Mouse (Mus musculus): ENCODE results near the gene Nostrin. TPM values are rescaled to one million over a fixed set of nuclear protein-coding genes. Genes with fewer than 3 reads are reported as not detected.

Gene Nostrin
- polyA plus RNA-seq, 1 experiment from 2014 or later: 18.7 TPM

- Histone ChIP-seq H3K4me1 (replicated peaks; ENCODE audit: control insufficient read depth, insufficient read depth) (no peaks in the 10 kb centered on the region), H3K36me3 (ENCODE audit: control insufficient read depth, insufficient read depth, low read length) (no peaks in the 10 kb centered on the region), H3K4me3 (ENCODE audit: low read depth, low read length) (no peak overlapping the region), H3K27ac (replicated peaks) (no peak overlapping the region), H3K4me2 (replicated peaks; ENCODE audit: low read depth) (no peak overlapping the region), H3K27me3 (ENCODE audit: control insufficient read depth, insufficient read depth, low read length) (no peaks in the 10 kb centered on the region), H3K9ac (ENCODE audit: low read length) (no peak overlapping the region), H3K9me3 (ENCODE audit: control insufficient read depth, low read length) (no peaks in the 10 kb centered on the region)
- ATAC-seq (ENCODE audit: low FRiP score, low TSS enrichment): no peak
- 47% methylated on average over 7 of the region's 7 CpGs for WGBS
- DNase-seq (ENCODE audit: low spot score): no peak
- TF ChIP-seq CTCF (IDR thresholded peaks at IDR 0.05; ENCODE audit: low read depth): no peak
- TF ChIP-seq EP300 (optimal IDR thresholded peaks at IDR 0.05): no peak
Observed at GRCm38 (mm10) chr2:69109710-69110109, 25.9 kb upstream of the Nostrin start.

GRCm38 (mm10) chr2:69112609-69113008 is 23.0 kb upstream of the Nostrin start:
- 87% methylated on average over 5 of the region's 5 CpGs for WGBS
- DNase-seq (ENCODE audit: low spot score) (no peak), ATAC-seq (ENCODE audit: low FRiP score, low TSS enrichment) (no peak)
- Histone ChIP-seq H3K36me3 (ENCODE audit: control insufficient read depth, insufficient read depth, low read length) (no peaks in the 10 kb centered on the region), H3K4me2 (replicated peaks; ENCODE audit: low read depth) (no peak overlapping the region), H3K4me1 (replicated peaks; ENCODE audit: control insufficient read depth, insufficient read depth) (no peaks in the 10 kb centered on the region), H3K9ac (ENCODE audit: low read length) (no peak overlapping the region), H3K27me3 (ENCODE audit: control insufficient read depth, insufficient read depth, low read length) (no peaks in the 10 kb centered on the region), H3K4me3 (ENCODE audit: low read depth, low read length) (no peak overlapping the region), H3K9me3 (ENCODE audit: control insufficient read depth, low read length) (no peaks in the 10 kb centered on the region), H3K27ac (replicated peaks) (no peak overlapping the region)
- TF ChIP-seq EP300 (optimal IDR thresholded peaks at IDR 0.05): no peak
- TF ChIP-seq CTCF (IDR thresholded peaks at IDR 0.05; ENCODE audit: low read depth): peak; percentile 26

DNA sequence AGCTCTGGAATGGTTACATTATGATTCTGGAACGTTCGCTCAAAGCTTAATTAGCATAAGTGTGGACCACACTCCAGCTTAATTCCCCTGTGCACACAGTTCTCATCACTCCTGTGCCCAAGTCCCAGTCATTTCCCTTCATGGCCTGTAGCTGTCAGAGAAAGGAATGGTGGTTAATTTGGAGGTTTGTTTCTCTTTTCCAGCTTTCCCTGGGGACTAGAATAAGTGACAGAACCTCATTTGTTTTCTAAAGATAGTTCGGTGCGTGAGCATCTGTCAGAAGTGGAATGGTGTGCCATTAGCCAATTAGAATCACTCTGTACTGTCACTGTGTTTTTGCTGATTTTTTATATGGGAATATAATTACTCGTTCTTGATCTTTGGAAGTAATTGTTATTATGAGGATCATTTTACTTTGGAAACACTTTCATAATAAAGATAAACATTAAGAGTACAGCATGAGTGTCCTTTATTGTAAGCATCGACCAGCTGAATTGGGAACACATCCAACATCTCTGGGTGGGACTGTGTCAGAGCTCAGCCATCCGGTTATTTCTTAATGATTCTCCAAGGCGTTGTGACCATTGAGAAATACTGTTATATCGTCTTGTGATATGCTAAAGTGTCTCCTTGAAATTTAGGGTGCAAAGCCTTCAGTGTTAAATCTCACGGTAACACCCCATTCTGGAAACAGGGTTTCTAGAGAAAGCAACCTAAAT is 21.6 kb upstream of the Nostrin start:
- TF ChIP-seq CTCF (IDR thresholded peaks at IDR 0.05; ENCODE audit: low read depth) (no peak), EP300 (optimal IDR thresholded peaks at IDR 0.05) (no peak)
- Histone ChIP-seq H3K9ac (ENCODE audit: low read length) (no peak overlapping the region), H3K27ac (replicated peaks) (no peak overlapping the region), H3K4me3 (ENCODE audit: low read depth, low read length) (no peak overlapping the region), H3K9me3 (ENCODE audit: control insufficient read depth, low read length) (no peaks in the 10 kb centered on the region), H3K4me1 (replicated peaks; ENCODE audit: control insufficient read depth, insufficient read depth) (no peaks in the 10 kb centered on the region), H3K4me2 (replicated peaks; ENCODE audit: low read depth) (no peak overlapping the region), H3K27me3 (ENCODE audit: control insufficient read depth, insufficient read depth, low read length) (no peaks in the 10 kb centered on the region), H3K36me3 (ENCODE audit: control insufficient read depth, insufficient read depth, low read length) (no peaks in the 10 kb centered on the region)
- WGBS: 49% methylated on average over 10 of the region's 10 CpGs
- ATAC-seq (ENCODE audit: low FRiP score, low TSS enrichment): no peak
- DNase-seq (ENCODE audit: low spot score): no peak

DNA sequence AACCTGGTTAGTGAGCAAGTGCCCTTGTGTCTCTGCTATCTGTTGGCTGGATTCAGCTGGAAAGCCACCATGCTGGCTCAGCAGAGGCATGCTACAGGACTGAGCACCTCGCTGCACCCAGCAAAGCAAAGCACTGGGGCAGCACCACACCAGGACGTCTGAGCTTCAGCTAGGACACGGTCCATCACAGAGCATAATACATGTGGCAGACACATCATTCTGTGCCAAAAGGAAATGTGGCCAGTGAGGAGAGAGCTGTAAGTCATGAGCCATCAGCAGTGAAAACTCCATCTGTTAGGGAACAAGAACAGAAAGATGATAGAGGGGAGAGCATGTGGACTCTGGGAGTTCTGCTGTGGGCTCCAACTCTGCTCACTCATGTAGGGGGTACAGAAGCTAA is 19.7 kb upstream of the Nostrin start:
- Histone ChIP-seq H3K4me2 (replicated peaks; ENCODE audit: low read depth) (no peak overlapping the region), H3K9me3 (ENCODE audit: control insufficient read depth, low read length) (no peaks in the 10 kb centered on the region), H3K9ac (ENCODE audit: low read length) (no peak overlapping the region), H3K36me3 (ENCODE audit: control insufficient read depth, insufficient read depth, low read length) (no peaks in the 10 kb centered on the region), H3K4me3 (ENCODE audit: low read depth, low read length) (no peak overlapping the region), H3K27ac (replicated peaks) (no peak overlapping the region), H3K4me1 (replicated peaks; ENCODE audit: control insufficient read depth, insufficient read depth) (no peaks in the 10 kb centered on the region), H3K27me3 (ENCODE audit: control insufficient read depth, insufficient read depth, low read length) (no peaks in the 10 kb centered on the region)
- WGBS: 89% methylated on average over 3 of the region's 3 CpGs
- TF ChIP-seq CTCF (IDR thresholded peaks at IDR 0.05; ENCODE audit: low read depth) (no peak), EP300 (optimal IDR thresholded peaks at IDR 0.05) (no peak)
- ATAC-seq (ENCODE audit: low FRiP score, low TSS enrichment): no peak
- DNase-seq (ENCODE audit: low spot score): no peak

GRCm38 (mm10) chr2:69116767-69117166 is 18.8 kb upstream of the Nostrin start:
- Histone ChIP-seq H3K27me3 (ENCODE audit: control insufficient read depth, insufficient read depth, low read length) (no peaks in the 10 kb centered on the region), H3K4me2 (replicated peaks; ENCODE audit: low read depth) (no peak overlapping the region), H3K9me3 (ENCODE audit: control insufficient read depth, low read length) (no peaks in the 10 kb centered on the region), H3K4me3 (ENCODE audit: low read depth, low read length) (no peak overlapping the region), H3K9ac (ENCODE audit: low read length) (no peak overlapping the region), H3K4me1 (replicated peaks; ENCODE audit: control insufficient read depth, insufficient read depth) (no peaks in the 10 kb centered on the region), H3K27ac (replicated peaks) (no peak overlapping the region), H3K36me3 (ENCODE audit: control insufficient read depth, insufficient read depth, low read length) (no peaks in the 10 kb centered on the region)
- no peak for TF ChIP-seq CTCF (IDR thresholded peaks at IDR 0.05; ENCODE audit: low read depth)
- WGBS: 77% methylated on average over 4 of the region's 4 CpGs
- ATAC-seq (ENCODE audit: low FRiP score, low TSS enrichment): no peak
- no peak for DNase-seq (ENCODE audit: low spot score)

DNA sequence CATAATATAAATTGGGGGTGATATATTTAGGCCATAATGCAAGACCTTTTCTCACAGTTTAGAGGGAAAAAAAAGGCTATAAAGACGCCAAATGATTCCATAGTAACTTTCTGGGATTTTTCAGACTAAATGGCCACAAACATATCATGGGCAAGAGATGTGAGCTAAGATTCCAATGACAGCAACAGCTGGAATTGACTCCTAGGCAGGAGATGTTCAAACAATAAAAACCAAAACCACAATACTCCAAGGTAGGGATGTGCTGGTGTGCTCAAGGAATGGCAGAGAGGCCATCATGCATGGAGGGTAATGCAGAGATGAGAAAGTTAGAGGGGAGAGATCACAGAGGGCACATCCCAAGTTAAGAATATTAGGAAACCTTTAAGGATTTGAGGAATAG is 16.6 kb upstream of the Nostrin start:
- Histone ChIP-seq H3K36me3 (ENCODE audit: control insufficient read depth, insufficient read depth, low read length) (no peaks in the 10 kb centered on the region), H3K4me3 (ENCODE audit: low read depth, low read length) (no peak overlapping the region), H3K9me3 (ENCODE audit: control insufficient read depth, low read length) (no peaks in the 10 kb centered on the region), H3K9ac (ENCODE audit: low read length) (no peak overlapping the region), H3K4me2 (replicated peaks; ENCODE audit: low read depth) (no peak overlapping the region), H3K27ac (replicated peaks) (no peak overlapping the region), H3K27me3 (ENCODE audit: control insufficient read depth, insufficient read depth, low read length) (no peaks in the 10 kb centered on the region), H3K4me1 (replicated peaks; ENCODE audit: control insufficient read depth, insufficient read depth) (no peaks in the 10 kb centered on the region)
- 81% methylated on average over 1 of the region's 1 CpGs for WGBS
- TF ChIP-seq EP300 (optimal IDR thresholded peaks at IDR 0.05) (no peak), CTCF (IDR thresholded peaks at IDR 0.05; ENCODE audit: low read depth) (no peak)
- ATAC-seq (ENCODE audit: low FRiP score, low TSS enrichment): no peak
- DNase-seq (ENCODE audit: low spot score): no peak
